Mouse (Mus musculus) liver, embryonic 14.5 days (tissue): Measurements from ENCODE around the gene Cfap299.

Experiments
- CTCF ChIP-seq: IDR thresholded peaks from 2 replicates; pipeline ENCODE4 v1.5.1; 2016; ENCODE audit warnings: antibody characterized with exemption, low read depth, control low read depth
- EP300 ChIP-seq: IDR thresholded peaks from 2 replicates; pipeline ENCODE4 v1.6.1; 2016; ENCODE audit warnings: antibody characterized with exemption, low read depth

GRCm38 (mm10) chr5:98369426-98369825 lies 40.3 kb downstream of the Cfap299 start:
- TF ChIP-seq CTCF (no peak), EP300 (no peak)
